Mouse (Mus musculus): ENCODE data around the gene Peak1.
"Not testable (repeated sequence)": the region's sequence is repeated elsewhere in the genome, so short reads cannot be mapped to it uniquely, and the experiment has no call there.

Peak1 gene

DNA sequence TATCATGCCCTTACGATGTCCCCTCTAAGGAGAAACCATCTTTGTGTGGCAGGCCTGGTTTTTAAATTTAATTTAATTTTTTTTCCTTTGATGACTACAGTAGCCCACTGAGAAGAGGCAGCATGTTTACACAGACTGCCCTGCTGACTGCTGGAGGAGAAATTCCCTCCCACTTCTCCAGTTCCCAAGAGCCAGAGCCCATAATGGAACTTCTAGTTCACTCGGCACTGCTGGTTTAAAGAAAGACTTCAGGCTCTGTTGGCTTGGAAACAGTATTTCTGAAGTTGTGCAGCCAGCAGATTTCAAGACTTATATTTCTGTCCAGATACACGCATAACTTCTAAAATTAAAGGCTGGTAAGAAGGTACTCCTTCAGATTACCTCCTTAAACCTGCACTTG, 175.2 kb downstream of the Peak1 start:
- peaks cover 4% of the 10 kb centered on the region; the same call in 1 of the 2 replicates for H3K4me1 ChIP-seq (replicated peaks; ENCODE audit: low read depth, low read length)
- no peak for TF ChIP-seq NANOG (IDR thresholded peaks at IDR 0.05; ENCODE audit: borderline replicate concordance, low read length)
- no peak for TF ChIP-seq CTCF (conservative IDR thresholded peaks at IDR 0.05; ENCODE audit: low read length)
- TF ChIP-seq POU5F1 (IDR thresholded peaks at IDR 0.05; ENCODE audit: borderline replicate concordance, low read length) = no peak
- no peaks in the 10 kb centered on the region for H3K9me3 ChIP-seq (ENCODE audit: low read length)
- H3K36me3 ChIP-seq (ENCODE audit: insufficient read depth, low read length) = peaks cover 21% of the 10 kb centered on the region
- no peaks in the 10 kb centered on the region for H3K27me3 ChIP-seq (ENCODE audit: insufficient read depth, low read length)
- no peak overlapping the region for H3K4me3 ChIP-seq (replicated peaks; ENCODE audit: low read length)

- no peaks in the 10 kb centered on the region for H3K27me3 ChIP-seq (ENCODE audit: insufficient read depth, low read length)
- no peaks in the 10 kb centered on the region for H3K4me1 ChIP-seq (replicated peaks; ENCODE audit: low read depth, low read length)
- peaks cover 30% of the 10 kb centered on the region for H3K36me3 ChIP-seq (ENCODE audit: insufficient read depth, low read length)
- no peak overlapping the region for H3K4me3 ChIP-seq (replicated peaks; ENCODE audit: low read length)
- TF ChIP-seq CTCF (conservative IDR thresholded peaks at IDR 0.05; ENCODE audit: low read length) = no peak
- TF ChIP-seq POU5F1 (IDR thresholded peaks at IDR 0.05; ENCODE audit: borderline replicate concordance, low read length) = no peak
- no peak for TF ChIP-seq NANOG (IDR thresholded peaks at IDR 0.05; ENCODE audit: borderline replicate concordance, low read length)
- H3K9me3 ChIP-seq (ENCODE audit: low read length) = no peaks in the 10 kb centered on the region
Measured at GRCm38 (mm10) chr9:56241076-56241475, 176.8 kb downstream of the Peak1 start.

GRCm38 (mm10) chr9:56235871-56236298, 182.0 kb downstream of the Peak1 start:
- no peaks in the 10 kb centered on the region for H3K4me1 ChIP-seq (replicated peaks; ENCODE audit: low read depth, low read length)
- no peak overlapping the region for H3K4me3 ChIP-seq (replicated peaks; ENCODE audit: low read length)
- TF ChIP-seq CTCF (conservative IDR thresholded peaks at IDR 0.05; ENCODE audit: low read length) = no peak
- no peaks in the 10 kb centered on the region for H3K9me3 ChIP-seq (ENCODE audit: low read length)
- peaks cover 20% of the 10 kb centered on the region for H3K36me3 ChIP-seq (ENCODE audit: insufficient read depth, low read length)
- H3K27me3 ChIP-seq (ENCODE audit: insufficient read depth, low read length) = no peaks in the 10 kb centered on the region

DNA sequence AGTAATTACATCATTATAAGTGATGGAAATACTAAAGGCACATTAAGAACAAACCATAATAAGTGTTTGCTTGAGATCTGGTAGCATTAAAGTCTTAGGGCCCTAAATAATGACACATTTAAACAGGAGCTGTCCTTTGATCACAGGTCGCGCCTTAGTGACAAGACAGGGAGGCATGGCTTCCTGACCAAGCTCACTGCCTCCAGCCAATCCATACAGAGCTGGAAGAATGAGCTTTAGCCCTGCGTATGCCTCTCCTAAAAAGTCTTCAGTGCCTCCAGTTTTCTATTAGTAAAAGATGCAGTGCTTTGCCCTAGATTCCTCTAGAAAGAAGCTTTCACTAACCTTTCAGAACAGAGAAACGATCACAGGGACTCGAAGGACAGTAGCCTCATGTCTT, 182.6 kb downstream of the Peak1 start:
- H3K4me3 ChIP-seq (replicated peaks; ENCODE audit: low read length) = no peak overlapping the region
- no peaks in the 10 kb centered on the region for H3K9me3 ChIP-seq (ENCODE audit: low read length)
- H3K4me1 ChIP-seq (replicated peaks; ENCODE audit: low read depth, low read length) = no peaks in the 10 kb centered on the region
- no peaks in the 10 kb centered on the region for H3K27me3 ChIP-seq (ENCODE audit: insufficient read depth, low read length)
- H3K36me3 ChIP-seq (ENCODE audit: insufficient read depth, low read length) = peaks cover 16% of the 10 kb centered on the region
- TF ChIP-seq NANOG (IDR thresholded peaks at IDR 0.05; ENCODE audit: borderline replicate concordance, low read length) (no peak), CTCF (conservative IDR thresholded peaks at IDR 0.05; ENCODE audit: low read length) (no peak), POU5F1 (IDR thresholded peaks at IDR 0.05; ENCODE audit: borderline replicate concordance, low read length) (no peak)

DNA sequence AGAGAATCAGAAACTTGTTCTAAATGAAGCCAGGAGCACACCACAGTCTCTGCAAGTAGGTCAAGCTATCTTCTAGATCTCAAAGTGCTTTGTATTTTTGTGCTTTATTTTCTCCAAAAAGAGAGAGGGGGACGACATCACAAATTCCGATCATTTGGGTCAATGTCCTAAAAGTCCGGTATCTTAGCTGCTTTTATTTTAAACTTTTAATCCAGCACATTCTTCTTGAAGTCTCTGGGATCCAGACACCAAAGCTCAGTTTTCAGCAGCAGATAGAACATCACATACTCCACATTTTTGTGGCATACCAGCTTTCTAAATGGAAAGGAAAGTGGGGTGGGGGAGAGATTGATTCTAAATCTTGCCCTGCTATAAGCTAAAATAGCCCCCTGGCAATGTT, 183.3 kb downstream of the Peak1 start:
- TF ChIP-seq CTCF (conservative IDR thresholded peaks at IDR 0.05; ENCODE audit: low read length) = no peak
- no peak for TF ChIP-seq POU5F1 (IDR thresholded peaks at IDR 0.05; ENCODE audit: borderline replicate concordance, low read length)
- TF ChIP-seq NANOG (IDR thresholded peaks at IDR 0.05; ENCODE audit: borderline replicate concordance, low read length) = no peak
- Histone ChIP-seq H3K27me3 (ENCODE audit: insufficient read depth, low read length) (no peaks in the 10 kb centered on the region), H3K4me3 (replicated peaks; ENCODE audit: low read length) (no peak overlapping the region)

DNA sequence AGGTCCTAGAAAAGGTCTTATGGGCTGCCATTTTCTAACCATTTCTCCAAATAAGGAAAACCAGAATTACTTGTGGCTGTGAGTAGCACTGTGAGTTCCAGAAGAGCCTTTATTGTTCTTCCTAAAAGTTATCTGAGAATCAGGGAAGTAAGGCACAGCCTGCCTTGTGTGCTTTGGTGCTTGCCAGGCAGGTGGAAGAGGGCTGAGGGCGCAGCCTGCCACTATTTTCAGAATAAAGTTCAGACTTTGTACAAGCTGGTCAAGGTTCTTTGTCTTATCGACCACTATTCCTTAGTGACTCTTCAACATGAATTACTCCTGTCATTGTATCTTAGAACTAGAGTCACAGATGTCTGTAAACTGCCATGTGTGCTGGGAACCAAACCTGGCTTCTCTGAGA, 184.6 kb downstream of the Peak1 start:
- Histone ChIP-seq H3K9me3 (ENCODE audit: low read length) (no peaks in the 10 kb centered on the region), H3K27me3 (ENCODE audit: insufficient read depth, low read length) (no peaks in the 10 kb centered on the region), H3K4me1 (replicated peaks; ENCODE audit: low read depth, low read length) (no peaks in the 10 kb centered on the region), H3K36me3 (ENCODE audit: insufficient read depth, low read length) (peaks cover 9% of the 10 kb centered on the region; the same call in 1 of the 2 replicates), H3K4me3 (replicated peaks; ENCODE audit: low read length) (no peak overlapping the region)
- no peak for TF ChIP-seq NANOG (IDR thresholded peaks at IDR 0.05; ENCODE audit: borderline replicate concordance, low read length)
- TF ChIP-seq POU5F1 (IDR thresholded peaks at IDR 0.05; ENCODE audit: borderline replicate concordance, low read length) = no peak
- TF ChIP-seq CTCF (conservative IDR thresholded peaks at IDR 0.05; ENCODE audit: low read length) = no peak

More for the DNA sequence above, 183.3 kb downstream of the Peak1 start:
- no peaks in the 10 kb centered on the region for H3K9me3 ChIP-seq (ENCODE audit: low read length)
- H3K4me1 ChIP-seq (replicated peaks; ENCODE audit: low read depth, low read length) = no peaks in the 10 kb centered on the region
- peaks cover 9% of the 10 kb centered on the region; the same call in 1 of the 2 replicates for H3K36me3 ChIP-seq (ENCODE audit: insufficient read depth, low read length)

DNA sequence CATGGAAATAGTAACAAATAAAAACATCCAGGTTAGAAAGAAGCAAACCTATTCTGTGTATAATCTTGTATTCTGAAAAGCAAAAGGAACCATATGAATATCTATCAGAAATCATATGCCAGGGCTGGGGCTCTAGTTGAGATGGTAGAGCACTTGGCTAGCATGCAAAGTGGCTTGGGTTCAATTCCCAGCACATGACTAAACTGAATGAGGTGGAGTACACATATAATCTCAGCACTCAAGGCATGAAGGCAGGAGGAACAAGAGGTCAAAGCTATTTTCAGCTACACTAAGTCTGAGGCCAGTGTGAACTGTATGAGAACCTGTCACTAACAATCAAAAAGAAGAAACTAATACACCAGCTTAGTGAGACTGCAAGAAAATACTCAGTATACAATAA, 187.0 kb downstream of the Peak1 start:
- TF ChIP-seq CTCF (conservative IDR thresholded peaks at IDR 0.05; ENCODE audit: low read length) = no peak
- TF ChIP-seq POU5F1 (IDR thresholded peaks at IDR 0.05; ENCODE audit: borderline replicate concordance, low read length) = no peak
- Histone ChIP-seq H3K4me3 (replicated peaks; ENCODE audit: low read length) (no peak overlapping the region), H3K4me1 (replicated peaks; ENCODE audit: low read depth, low read length) (no peaks in the 10 kb centered on the region), H3K36me3 (ENCODE audit: insufficient read depth, low read length) (peaks cover 19% of the 10 kb centered on the region), H3K9me3 (ENCODE audit: low read length) (peaks cover 11% of the 10 kb centered on the region), H3K27me3 (ENCODE audit: insufficient read depth, low read length) (no peaks in the 10 kb centered on the region)

DNA sequence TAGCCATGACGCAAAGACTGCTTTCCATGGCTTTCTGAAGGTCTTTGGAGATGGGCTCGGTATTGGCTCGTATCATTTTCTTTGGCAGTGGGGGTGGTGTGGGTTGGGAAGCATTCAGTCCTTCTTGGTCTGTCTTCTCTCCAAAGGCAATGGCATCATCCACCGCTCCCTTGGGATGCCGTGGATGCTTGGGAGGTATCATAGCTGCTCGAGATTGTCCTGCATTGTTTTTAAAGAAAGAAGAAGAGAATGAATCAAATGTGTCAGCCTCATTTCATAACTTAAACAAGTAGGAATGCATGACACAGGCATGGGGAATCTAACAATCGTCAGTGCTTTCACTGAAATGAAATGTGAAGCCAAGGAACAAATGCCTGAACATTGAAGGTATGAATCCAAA, 190.2 kb downstream of the Peak1 start:
- Histone ChIP-seq H3K4me3 (replicated peaks; ENCODE audit: low read length) (no peak overlapping the region), H3K36me3 (ENCODE audit: insufficient read depth, low read length) (peaks cover 32% of the 10 kb centered on the region), H3K9me3 (ENCODE audit: low read length) (peaks cover 24% of the 10 kb centered on the region), H3K27me3 (ENCODE audit: insufficient read depth, low read length) (no peaks in the 10 kb centered on the region), H3K4me1 (replicated peaks; ENCODE audit: low read depth, low read length) (no peaks in the 10 kb centered on the region)
- TF ChIP-seq NANOG (IDR thresholded peaks at IDR 0.05; ENCODE audit: borderline replicate concordance, low read length) (no peak), CTCF (conservative IDR thresholded peaks at IDR 0.05; ENCODE audit: low read length) (no peak), POU5F1 (IDR thresholded peaks at IDR 0.05; ENCODE audit: borderline replicate concordance, low read length) (no peak)

DNA sequence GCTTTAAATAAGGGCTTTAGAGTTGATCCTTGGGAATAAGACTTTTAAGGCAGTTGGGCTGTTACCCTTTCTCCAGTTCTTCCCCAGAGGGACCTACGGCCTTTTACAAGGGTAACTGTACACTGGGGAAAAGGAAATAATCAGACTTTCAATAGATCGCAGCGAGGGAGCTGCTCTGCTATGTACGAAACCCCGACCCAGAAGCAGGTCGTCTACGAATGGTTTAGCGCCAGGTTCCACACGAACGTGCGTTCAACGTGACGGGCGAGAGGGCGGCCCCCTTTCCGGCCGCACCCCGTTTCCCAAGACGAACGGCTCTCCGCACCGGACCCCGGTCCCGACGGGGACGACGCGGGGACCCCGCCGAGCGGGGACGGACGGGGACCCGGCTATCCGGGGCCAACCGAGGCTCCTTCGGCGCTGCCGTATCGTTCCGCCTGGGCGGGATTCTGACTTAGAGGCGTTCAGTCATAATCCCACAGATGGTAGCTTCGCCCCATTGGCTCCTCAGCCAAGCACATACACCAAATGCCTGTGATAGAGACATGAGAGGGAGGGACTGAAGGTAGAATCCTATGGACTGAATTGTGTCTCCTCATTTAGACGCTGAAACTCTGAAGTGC, 194.3 kb downstream of the Peak1 start:
- peaks cover 37% of the 10 kb centered on the region for H3K36me3 ChIP-seq (ENCODE audit: insufficient read depth, low read length)
- H3K27me3 ChIP-seq (ENCODE audit: insufficient read depth, low read length); H3K4me1 ChIP-seq (replicated peaks; ENCODE audit: low read depth, low read length); H3K4me3 ChIP-seq (replicated peaks; ENCODE audit: low read length): not testable (repeated sequence)
- H3K9me3 ChIP-seq (ENCODE audit: low read length) = peaks cover 24% of the 10 kb centered on the region

All from E14TG2a.4 (cell line).